Mouse (Mus musculus) adrenal gland, adult (tissue): ENCODE measurements at regions not wholly inside any gene's neighbourhood (a gene's known extent, or its start where the extent isn't known, plus 50 kb on each side); places are given as distances from the start of the nearest gene placed in this dataset.
"Not testable (repeated sequence)": the region's sequence is repeated elsewhere in the genome, so short reads cannot be mapped to it uniquely, and the experiment has no call there.

Experiments used
- DNase-seq, 2 experiments: peaks; one replicate each; pipeline ENCODE4 v3.0.0; 2022 to 2023; ENCODE audit warnings: low spot score in 1 of 2; ENCODE audit not compliant: inconsistent age in 2 of 2

GRCm38 (mm10) chr16:71342777-71343176, 965.3 kb upstream of the Robo1 start:
- no peak for DNase-seq

- DNase-seq = no peak
Observed at GRCm38 (mm10) chr16:71344589-71344988, 963.5 kb upstream of the Robo1 start.

- peak in 1 of 2 experiments; percentile 24 for DNase-seq
Observed at GRCm38 (mm10) chr16:71391872-71392271, 916.2 kb upstream of the Robo1 start.

GRCm38 (mm10) chr16:71434791-71435190, 873.3 kb upstream of the Robo1 start:
- not testable (repeated sequence) for DNase-seq
